Mouse (Mus musculus): ENCODE results near the gene Rnf26.

DNA sequence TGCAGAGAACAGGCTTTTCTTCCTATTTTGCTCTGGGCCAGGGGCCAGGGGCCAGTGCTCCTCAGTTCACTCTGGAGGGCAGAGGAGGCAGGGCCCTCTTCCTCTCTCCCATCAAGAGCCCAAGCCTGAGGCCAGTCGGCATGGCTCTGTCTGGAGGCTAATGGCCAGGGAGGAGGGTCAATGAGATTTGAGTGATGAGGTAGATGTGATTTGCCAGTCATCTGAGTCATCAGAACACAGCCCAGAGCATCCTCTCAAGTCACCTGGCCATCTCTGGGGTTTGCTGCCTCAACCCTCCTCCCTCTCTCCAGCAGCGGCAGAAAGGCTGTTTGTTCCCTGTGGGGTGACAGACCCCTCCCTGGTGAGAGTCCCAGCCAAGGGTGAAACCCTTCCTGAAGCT is 20.0 kb upstream of the Rnf26 start:
- TF ChIP-seq CTCF (IDR thresholded peaks at IDR 0.05; ENCODE audit: insufficient read depth, low read depth, low read length): no peak
- TF ChIP-seq POLR2A (IDR thresholded peaks at IDR 0.05; ENCODE audit: insufficient read depth, low read depth, low read length): no peak
